17 mouse cellular contexts compared by ENCODE assay signal in the genomic region with DNA sequence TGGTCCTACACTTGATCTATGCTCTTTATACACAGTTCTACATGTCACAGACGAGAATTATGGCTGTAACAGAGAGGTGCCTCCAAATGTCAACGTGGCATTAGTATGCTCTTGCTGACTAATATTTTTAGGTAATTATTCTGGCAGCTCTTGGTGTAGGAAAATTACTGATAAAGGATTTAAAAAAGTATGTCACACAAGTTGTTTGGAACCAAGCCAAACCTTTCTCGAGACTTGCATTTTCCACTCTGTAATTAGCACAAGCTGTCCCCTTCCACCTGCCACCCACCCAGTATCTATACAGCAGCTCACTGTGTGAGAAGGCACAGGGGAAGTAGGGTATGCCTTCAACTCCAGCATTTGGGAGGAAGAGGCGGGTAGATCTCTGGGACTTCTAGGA. TPM values are rescaled to one million over a fixed set of nuclear protein-coding genes. Genes with fewer than 3 reads are reported as not detected.
DNase-seq lines count a peak whose midpoint lies in the region; ATAC-seq and TF ChIP-seq lines count a peak whose summit lies in the region.
"Had no signal": no experiment of that assay in that cellular context is flagged by ENCODE, and none has a peak within 500 bp of the region (broad histone marks: within the 10 kb centered on the region; RNA-seq: fewer than 3 reads in every experiment).

No protein-coding gene starts in this region.

- H3K4me3 ChIP-seq in embryonic facial prominence, embryonic 14.5 days (ENCODE audit: low read depth, low read length), result no peak overlapping the region
- H3K4me3 ChIP-seq in embryonic facial prominence, embryonic 10.5 days, result no peak overlapping the region
- no peak overlapping the region for H3K4me3 ChIP-seq in layer of hippocampus, adult 2 months
- no peak overlapping the region for H3K4me3 ChIP-seq in stomach, postnatal 0 days (ENCODE audit: low read depth, low read length)
- H3K4me3 ChIP-seq: liver, embryonic 13.5 days had no signal

- H3K4me2 ChIP-seq in embryonic facial prominence, embryonic 14.5 days (ENCODE audit: low read depth, low read length), result no peak overlapping the region
- H3K4me2 ChIP-seq in stomach, postnatal 0 days (replicated peaks; ENCODE audit: low read depth), result no peak overlapping the region
- H3K4me2 ChIP-seq: liver, embryonic 13.5 days had no signal

- H3K27ac ChIP-seq in embryonic facial prominence, embryonic 14.5 days (replicated peaks; ENCODE audit: low read depth, low read length), result no peak overlapping the region
- no peak overlapping the region for H3K27ac ChIP-seq in embryonic facial prominence, embryonic 10.5 days (replicated peaks)
- H3K27ac ChIP-seq in layer of hippocampus, adult 2 months, result peak overlapping the region; percentile 12; the same call in 1 of the 2 replicates
- H3K27ac ChIP-seq in stomach, postnatal 0 days (replicated peaks), result 0 out of 2 replicates have a peak overlapping the region, but pooled peaks have one; percentile 18
- H3K27ac ChIP-seq: liver, embryonic 13.5 days had no signal

- H3K36me3 ChIP-seq in embryonic facial prominence, embryonic 14.5 days (ENCODE audit: control insufficient read depth, insufficient read depth, low read length), result no peaks in the 10 kb centered on the region
- no peaks in the 10 kb centered on the region for H3K36me3 ChIP-seq in embryonic facial prominence, embryonic 10.5 days (replicated peaks)
- H3K36me3 ChIP-seq in stomach, postnatal 0 days (ENCODE audit: control insufficient read depth, insufficient read depth, low read length), result no peaks in the 10 kb centered on the region
- H3K36me3 ChIP-seq: liver, embryonic 13.5 days had no signal

- WGBS in embryonic facial prominence, embryonic 14.5 days, result 62% methylated on average over 4 of the region's 4 CpGs
- WGBS in embryonic facial prominence, embryonic 10.5 days, result 88% methylated on average over 4 of the region's 4 CpGs
- WGBS in stomach, postnatal 0 days, result 48% methylated on average over 4 of the region's 4 CpGs

- H3K4me1 ChIP-seq in embryonic facial prominence, embryonic 14.5 days (ENCODE audit: control insufficient read depth, insufficient read depth, low read length), result no peaks in the 10 kb centered on the region; the same call in 1 of the 2 replicates
- peaks cover 16% of the 10 kb centered on the region for H3K4me1 ChIP-seq in embryonic facial prominence, embryonic 10.5 days
- H3K4me1 ChIP-seq in stomach, postnatal 0 days (replicated peaks; ENCODE audit: control insufficient read depth, insufficient read depth), result no peaks in the 10 kb centered on the region
- H3K4me1 ChIP-seq: liver, embryonic 13.5 days had no signal

- TF ChIP-seq EP300 in stomach, postnatal 0 days (optimal IDR thresholded peaks at IDR 0.05), result no peak

- TF ChIP-seq CTCF in layer of hippocampus, adult 2 months (conservative IDR thresholded peaks at IDR 0.05), result no peak
- TF ChIP-seq CTCF in stomach, postnatal 0 days (IDR thresholded peaks at IDR 0.05; ENCODE audit: low read depth), result no peak

- no peak for DNase-seq in embryonic facial prominence, embryonic 14.5 days (ENCODE audit: low spot score)
- no peak for DNase-seq in embryonic facial prominence, embryonic 10.5 days (ENCODE audit: low spot score)
- DNase-seq in layer of hippocampus, adult 2 months (ENCODE audit: low spot score in 2 of 2), result peak in 1 of 2 experiments; percentile 56
- no peak for DNase-seq in layer of hippocampus, postnatal 10 days (ENCODE audit: low spot score in 2 of 2)
- peak; percentile 53 to 60 for DNase-seq in spleen, postnatal 36 days (ENCODE audit: low spot score in 2 of 2)
- DNase-seq in spleen, postnatal 10 days (ENCODE audit: low spot score in 2 of 2), result no peak
- no peak for DNase-seq in stomach, postnatal 0 days (ENCODE audit: low spot score)
- no peak for DNase-seq in thymus, postnatal 25 days
- DNase-seq: adrenal gland, postnatal 10 days; cerebellum, adult 11 months; embryo, embryonic 11 days; gastrocnemius, postnatal 36 days; heart, postnatal 36 days; kidney, adult 18-20 months; liver, embryonic 13.5 days; right cerebral cortex, postnatal 4 days had no signal

- peak; percentile 76; the same call in 1 of the 2 replicates for ATAC-seq in embryonic facial prominence, embryonic 14.5 days (ENCODE audit: low read depth)
- peak; percentile 33; the same call in 1 of the 2 replicates for ATAC-seq in stomach, postnatal 0 days (ENCODE audit: low FRiP score, low TSS enrichment)
- ATAC-seq: Patski had no signal

- no peak overlapping the region for H3K9ac ChIP-seq in embryonic facial prominence, embryonic 14.5 days (ENCODE audit: low read depth, low read length)
- H3K9ac ChIP-seq in stomach, postnatal 0 days (ENCODE audit: low read length), result no peak overlapping the region
- H3K9ac ChIP-seq: liver, embryonic 13.5 days had no signal

- no peaks in the 10 kb centered on the region for H3K27me3 ChIP-seq in embryonic facial prominence, embryonic 14.5 days (replicated peaks; ENCODE audit: control insufficient read depth, insufficient read depth, low read length)
- no peaks in the 10 kb centered on the region for H3K27me3 ChIP-seq in embryonic facial prominence, embryonic 10.5 days (replicated peaks; ENCODE audit: low read depth, poor library complexity, severe bottlenecking)
- H3K27me3 ChIP-seq in stomach, postnatal 0 days (ENCODE audit: control insufficient read depth, insufficient read depth, low read length), result no peaks in the 10 kb centered on the region
- H3K27me3 ChIP-seq: liver, embryonic 13.5 days; Patski had no signal

- no peaks in the 10 kb centered on the region for H3K9me3 ChIP-seq in embryonic facial prominence, embryonic 14.5 days (ENCODE audit: control insufficient read depth, low read length)
- no peaks in the 10 kb centered on the region for H3K9me3 ChIP-seq in embryonic facial prominence, embryonic 10.5 days
- H3K9me3 ChIP-seq in stomach, postnatal 0 days (ENCODE audit: control insufficient read depth, low read length), result no peaks in the 10 kb centered on the region
- H3K9me3 ChIP-seq: liver, embryonic 13.5 days had no signal

RNA-seq across cellular contexts. Expression of gene Cacybp, which starts 34.2 kb away (rescaled TPM):
- polyA plus RNA-seq in embryonic facial prominence, embryonic 14.5 days (2014; fragmentation: Nextera tagmentation; extraction: Ambion mirVana), result 212 and 215 TPM in 2 replicates
- polyA plus RNA-seq in embryonic facial prominence, embryonic 10.5 days (2016; fragmentation: Nextera tagmentation; extraction: Ambion mirVana), result 354 and 357 TPM in 2 replicates
- total RNA-seq in layer of hippocampus, adult 2 months (2021), result 10 to 100 TPM; 88.7 to 91.3 TPM
- total RNA-seq in layer of hippocampus, postnatal 10 days (2021), result 100 to 1,000 TPM in 1 of 2 experiments, 10 to 100 TPM in 1; 93.2 to 104 TPM
- polyA plus RNA-seq in stomach, postnatal 0 days (2015; fragmentation: Nextera tagmentation; extraction: Ambion mirVana), result 106 and 119 TPM in 2 replicates

RNA-seq across cellular contexts. Expression of gene Mrps14, which starts 51.8 kb away (rescaled TPM):
- polyA plus RNA-seq in embryonic facial prominence, embryonic 14.5 days (2014; fragmentation: Nextera tagmentation; extraction: Ambion mirVana), result 238 and 243 TPM in 2 replicates
- polyA plus RNA-seq in embryonic facial prominence, embryonic 10.5 days (2016; fragmentation: Nextera tagmentation; extraction: Ambion mirVana), result 231 and 235 TPM in 2 replicates
- 10 to 100 TPM; 61.7 to 65.0 TPM for total RNA-seq in layer of hippocampus, adult 2 months (2021)
- total RNA-seq in layer of hippocampus, postnatal 10 days (2021), result 10 to 100 TPM; 50.5 to 54.4 TPM
- polyA plus RNA-seq in stomach, postnatal 0 days (2015; fragmentation: Nextera tagmentation; extraction: Ambion mirVana), result 248 and 259 TPM in 2 replicates

Comparison
In these comparisons a context has a peak if more than half of its experiments do, and no peak if none do; other contexts are left out.
1. DNase-seq: peak in spleen, postnatal 36 days (2 of 2); none in embryonic facial prominence, embryonic 14.5 days (single experiment), embryonic facial prominence, embryonic 10.5 days (single experiment), layer of hippocampus, postnatal 10 days (0 of 2), spleen, postnatal 10 days (0 of 2), stomach, postnatal 0 days (single experiment) and thymus, postnatal 25 days (single experiment).
2. H3K27ac ChIP-seq: peak in layer of hippocampus, adult 2 months (single experiment) and stomach, postnatal 0 days (single experiment); none in embryonic facial prominence, embryonic 14.5 days (single experiment) and embryonic facial prominence, embryonic 10.5 days (single experiment).